Mouse (Mus musculus) hindbrain, embryonic 14.5 days (tissue): Measurements from ENCODE around the gene Tceal6. TPM values are rescaled to one million over a fixed set of nuclear protein-coding genes. Genes with fewer than 3 reads are reported as not detected.
"Not testable (repeated sequence)": the region's sequence is repeated elsewhere in the genome, so short reads cannot be mapped to it uniquely, and the experiment has no call there.

Experiments used
- ATAC-seq: fragments of 200-750 bp; cut with Nextera tagmentation; 2 replicates; pipeline ENCODE4 v1.8.0; 2017; ENCODE audit warnings: moderate number of reproducible peaks, mild to moderate bottlenecking, moderate TSS enrichment, moderate library complexity; ENCODE audit not compliant: low FRiP score
- DNase-seq: peaks from one replicate; pipeline ENCODE4 v3.0.0-alpha.2; 2015; ENCODE audit warnings: low spot score
- H3K27ac ChIP-seq: fragments of 300-500 bp; sonication (generic); 2 replicates; pipeline ENCODE4 v1.5.1; 2014; ENCODE audit warnings: mild to moderate bottlenecking, moderate library complexity
- H3K27me3 ChIP-seq: fragments of 300-500 bp; sonication (generic); 2 replicates; pipeline ENCODE4 v1.6.1; 2014; ENCODE audit warnings: mild to moderate bottlenecking, low read length, mixed read lengths; ENCODE audit not compliant: control insufficient read depth, insufficient read depth
- H3K36me3 ChIP-seq: fragments of 300-500 bp; sonication (generic); replicated peaks from 2 replicates; pipeline ENCODE4 v1.6.1; 2014; ENCODE audit not compliant: control insufficient read depth, insufficient read depth
- H3K4me1 ChIP-seq: fragments of 300-500 bp; sonication (generic); replicated peaks from 2 replicates; pipeline ENCODE4 v1.6.1; 2014; ENCODE audit warnings: antibody characterized with exemption, low read length, mixed read lengths; ENCODE audit not compliant: control insufficient read depth, insufficient read depth
- H3K4me2 ChIP-seq: fragments of 300-500 bp; sonication (generic); replicated peaks from 2 replicates; pipeline ENCODE4 v1.6.1; 2014; ENCODE audit warnings: mild to moderate bottlenecking, moderate library complexity
- H3K4me3 ChIP-seq: fragments of 300-500 bp; sonication (generic); replicated peaks from 2 replicates; pipeline ENCODE4 v1.5.1; 2014; ENCODE audit warnings: mild to moderate bottlenecking, low read length
- H3K9ac ChIP-seq: fragments of 300-500 bp; sonication (generic); 2 replicates; pipeline ENCODE4 v1.6.1; 2014
- H3K9me3 ChIP-seq: fragments of 300-500 bp; sonication (generic); 2 replicates; pipeline ENCODE4 v1.6.1; 2016; ENCODE audit warnings: low read length; ENCODE audit not compliant: control insufficient read depth
- WGBS: fragments of 180-500 bp; shearing (Covaris S2); extraction: QIAGEN DNeasy Blood & Tissue Kit; methylation state at CpG from one replicate; pipeline ENCODE4 v1.1.7; 2014; 5-methylcytosine and 5-hydroxymethylcytosine counted together
- polyA plus RNA-seq: library from polyadenylated mRNA; unstranded; fragments of >200 nt; fragmentation: Nextera tagmentation; extraction: Ambion mirVana; gene quantifications from 2 replicates; pipeline ENCODE4 v1.2.1, GENCODE M21; 2014

Gene Tceal6
- polyA plus RNA-seq, result 18.9 and 20.6 TPM in 2 replicates

- H3K27ac ChIP-seq, result 0 out of 2 replicates have a peak within 1 kb of the TSS, but pooled peaks have one; percentile 32
- H3K9me3 ChIP-seq, result no peaks in the 10 kb centered on the region
- H3K4me1 ChIP-seq, result no peaks in the 10 kb centered on the region
- H3K4me3 ChIP-seq, result peak within 1 kb of the TSS; percentile 46
- peak within 1 kb of the TSS; percentile 66 for H3K9ac ChIP-seq
- H3K36me3 ChIP-seq, result no peaks in the 10 kb centered on the region
- WGBS, result 17% methylated on average over 11 of the region's 13 CpGs
- ATAC-seq (peak; percentile 96), DNase-seq (peak; percentile 59)
- peak within 1 kb of the TSS; percentile 59 for H3K4me2 ChIP-seq
- no peaks in the 10 kb centered on the region for H3K27me3 ChIP-seq
Observed at GRCm38 (mm10) chrX:135210436-135211221, at the start of gene Tceal6. TSS of gene Tceal6 (minus strand) at chrX:135210687.

DNA sequence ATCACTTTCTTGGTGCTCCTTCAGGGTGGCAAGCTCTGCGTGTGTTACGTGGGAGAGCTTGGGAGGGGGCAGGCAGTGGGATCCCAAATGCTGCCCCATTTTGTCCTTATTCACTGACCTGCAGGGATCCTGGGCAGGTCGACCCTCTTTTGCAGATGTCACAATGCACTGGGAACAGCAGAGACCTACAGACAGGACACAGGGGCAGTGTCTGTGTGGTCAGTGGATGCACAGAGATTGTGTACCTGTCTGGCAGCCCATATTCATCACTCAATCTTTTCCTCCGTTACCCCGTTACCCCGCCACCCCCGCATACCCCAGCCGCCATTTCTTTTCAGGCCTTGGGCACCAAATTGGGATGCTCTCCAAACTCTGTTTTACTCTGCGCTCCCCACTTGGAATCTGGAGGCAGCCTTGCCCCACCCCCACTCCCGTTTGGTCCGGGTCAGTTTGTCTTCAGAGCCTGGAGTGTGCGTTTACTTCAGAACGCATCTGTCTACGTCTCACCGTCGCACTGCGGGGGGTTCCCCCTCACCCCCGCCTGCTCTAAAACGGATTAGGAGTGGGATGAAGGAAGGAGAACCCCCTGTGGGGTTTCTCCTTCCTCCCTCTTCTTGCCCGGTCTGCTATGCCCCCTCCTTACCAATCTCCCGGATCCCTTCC is 583 bp downstream of the Tceal6 start:
- Histone ChIP-seq H3K9ac (peak overlapping the region; percentile 66), H3K27ac (0 out of 2 replicates have a peak overlapping the region, but pooled peaks have one; percentile 32), H3K4me3 (peak overlapping the region; percentile 46), H3K4me2 (peak overlapping the region; percentile 59)
- DNase-seq, H3K27me3 ChIP-seq, H3K9me3 ChIP-seq, H3K36me3 ChIP-seq, H3K4me1 ChIP-seq: not testable (repeated sequence)
- peak; percentile 6; the same call in 1 of the 2 replicates for ATAC-seq
- 20% methylated on average over 20 of the region's 21 CpGs for WGBS

- not testable (repeated sequence) for ATAC-seq, H3K4me3 ChIP-seq, H3K4me2 ChIP-seq, H3K27ac ChIP-seq, DNase-seq, H3K9me3 ChIP-seq, H3K36me3 ChIP-seq, H3K27me3 ChIP-seq, H3K4me1 ChIP-seq, H3K9ac ChIP-seq
- WGBS, result no CpG with 5 or more reads among the region's 6 CpGs
Observed at GRCm38 (mm10) chrX:135189924-135190323, 20.6 kb downstream of the Tceal6 start.

- H3K9me3 ChIP-seq, H3K9ac ChIP-seq, H3K4me1 ChIP-seq, H3K4me2 ChIP-seq, H3K27me3 ChIP-seq, H3K27ac ChIP-seq, H3K4me3 ChIP-seq, ATAC-seq, H3K36me3 ChIP-seq, DNase-seq: not testable (repeated sequence)
- no CpG with 5 or more reads among the region's 3 CpGs for WGBS
Observed at GRCm38 (mm10) chrX:135188661-135189060, 21.8 kb downstream of the Tceal6 start.

DNA sequence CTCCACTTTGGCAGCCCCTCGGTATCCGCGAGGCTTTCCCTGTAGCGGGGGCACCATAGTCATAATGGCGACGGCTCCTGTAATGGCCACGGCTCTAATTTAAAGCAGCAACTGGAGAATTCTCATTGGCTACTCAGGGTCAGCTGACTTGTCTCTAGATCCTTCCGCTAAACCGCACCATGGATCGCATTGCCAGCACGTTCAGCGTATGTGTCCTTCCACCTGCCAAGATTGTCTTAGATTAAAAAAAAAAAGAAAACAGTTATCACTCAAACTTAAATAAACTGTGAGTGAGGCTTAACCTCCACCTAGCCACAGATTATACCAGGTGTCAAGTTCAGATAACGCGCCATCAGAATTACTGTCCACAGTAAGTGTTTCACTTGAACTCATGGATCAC is 33.0 kb downstream of the Tceal6 start, which contains the start of gene Gm15023:
Gm15023 (minus strand) TSS at position 101 of the 400 bp plus-strand sequence.
- H3K9ac ChIP-seq, H3K4me2 ChIP-seq, DNase-seq, H3K27ac ChIP-seq, H3K4me1 ChIP-seq, H3K9me3 ChIP-seq, H3K36me3 ChIP-seq, ATAC-seq, H3K27me3 ChIP-seq, H3K4me3 ChIP-seq: not testable (repeated sequence)
- WGBS, result 94% methylated on average over 5 of the region's 14 CpGs

Other genes starting within 250 kb of the Tceal6 start
- 0.37 and 0.52 TPM in 2 replicates for gene Nxf2, start 245.9 kb downstream of the Tceal6 start, polyA plus RNA-seq
- gene Zmat1, start 201.5 kb downstream of the Tceal6 start, polyA plus RNA-seq, result 10.7 TPM in 2 replicates
- gene Gm15023, start 33.1 kb downstream of the Tceal6 start, polyA plus RNA-seq, result not detected in 2 replicates
- not detected in 2 replicates for gene Pramel3, start 91.6 kb upstream of the Tceal6 start, polyA plus RNA-seq
- gene Gm5128, start 162.6 kb upstream of the Tceal6 start, polyA plus RNA-seq, result not detected in 2 replicates
- not detected in 2 replicates for gene Gm7903, start 223.1 kb upstream of the Tceal6 start, polyA plus RNA-seq